Mouse (Mus musculus): ENCODE measurements at regions not wholly inside any gene's neighbourhood (a gene's known extent, or its start where the extent isn't known, plus 50 kb on each side); places are given as distances from the start of the nearest gene placed in this dataset.

DNA sequence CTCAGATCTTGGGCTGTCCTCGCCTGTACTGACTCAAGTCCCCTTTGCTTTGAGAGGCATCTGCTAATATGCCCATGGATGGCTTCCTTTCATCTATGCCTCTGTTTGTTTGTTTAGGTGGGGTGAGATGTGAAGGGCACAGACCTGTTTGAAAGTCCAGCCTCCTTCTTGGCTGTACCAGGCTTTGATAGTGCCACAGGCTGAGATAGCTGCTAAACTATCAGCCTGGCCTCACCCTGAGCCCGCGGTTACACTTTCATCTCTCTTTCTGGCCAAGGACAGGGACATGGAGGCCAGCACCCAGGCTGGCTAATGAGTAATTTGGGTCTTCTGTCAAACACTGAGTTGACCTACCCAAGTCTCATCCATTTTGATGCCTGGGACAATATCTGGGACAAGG lies 105.0 kb upstream of the Parp11 start:
- DNase-seq (ENCODE audit: low read depth, low spot score) = no peak

DNA sequence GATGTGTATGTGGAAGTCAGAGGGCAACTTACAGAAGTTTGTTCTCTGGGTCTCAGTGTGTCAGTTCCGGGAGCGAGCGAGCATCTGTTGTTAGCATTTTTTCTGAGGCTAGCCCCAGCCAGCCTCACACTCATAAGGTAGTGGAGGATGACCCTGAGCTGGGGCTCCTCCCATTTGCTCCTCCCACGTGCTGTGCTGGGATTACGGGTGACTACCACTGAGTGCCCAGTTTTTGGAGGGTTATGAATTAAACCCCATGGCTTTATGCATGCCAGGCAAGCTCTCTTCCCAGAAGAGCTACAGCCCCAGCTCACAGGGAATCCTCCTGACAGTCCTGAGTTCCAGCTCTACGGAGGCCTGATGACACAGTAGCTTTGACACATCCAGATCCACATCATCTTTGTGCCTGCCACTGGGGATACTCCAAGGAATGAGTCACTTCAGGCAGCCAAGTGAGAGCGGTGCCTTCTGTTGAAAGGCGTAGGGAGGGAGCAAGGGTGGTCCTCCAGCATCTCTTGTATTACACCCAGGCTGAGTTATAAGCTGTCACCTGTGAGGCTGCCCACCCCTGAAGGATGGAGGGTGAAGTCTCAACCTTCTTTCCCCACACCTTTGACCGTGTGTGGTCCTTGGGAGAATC lies 97.8 kb upstream of the Parp11 start:
- no peak for DNase-seq (ENCODE audit: low read depth, low spot score)

GRCm38 (mm10) chr6:127349479-127350110 lies 97.0 kb upstream of the Parp11 start:
- no peak for DNase-seq (ENCODE audit: low read depth, low spot score)

GRCm38 (mm10) chr6:127351691-127352090 lies 94.9 kb upstream of the Parp11 start:
- no peak for DNase-seq (ENCODE audit: low read depth, low spot score)

DNA sequence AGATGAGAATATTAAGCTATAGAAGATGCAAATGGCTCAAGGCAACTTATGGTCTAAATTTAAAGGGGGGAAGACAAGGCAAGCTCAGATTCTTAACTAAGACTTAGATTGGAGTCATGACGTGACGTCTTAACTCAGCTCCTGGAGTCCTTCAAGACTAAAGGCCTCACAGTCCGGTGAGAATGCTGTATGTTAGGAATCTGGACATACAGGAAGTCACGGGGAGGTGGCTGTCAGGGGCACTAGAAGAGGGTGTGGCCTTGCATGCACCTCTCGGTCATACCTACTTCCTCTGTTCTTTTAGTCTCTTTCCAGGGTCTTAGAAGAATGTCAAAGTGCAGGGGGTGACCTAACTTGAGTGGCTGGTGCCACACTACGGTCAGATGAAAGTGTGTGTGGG lies 91.5 kb upstream of the Parp11 start:
- no peak for DNase-seq (ENCODE audit: low read depth, low spot score)

DNA sequence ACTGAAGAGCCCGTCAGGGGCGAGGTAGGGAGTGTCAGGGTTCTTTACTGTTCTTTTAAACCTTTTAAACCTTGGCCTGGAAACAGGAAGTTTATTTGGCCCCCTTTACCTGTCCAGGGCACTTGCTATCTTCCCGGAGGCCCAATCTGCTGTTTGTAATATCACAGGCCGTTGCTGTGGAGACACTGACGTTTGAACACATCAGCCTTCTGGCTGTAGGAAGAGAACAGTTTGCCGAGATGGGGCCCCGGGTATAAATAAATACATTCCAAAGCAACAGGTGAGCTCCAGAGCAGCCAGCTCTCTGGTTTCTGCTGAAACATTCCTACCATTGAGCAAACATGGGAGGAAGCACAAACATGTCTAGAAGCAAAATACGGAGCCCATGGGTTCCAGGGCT lies 90.2 kb upstream of the Parp11 start:
- DNase-seq (ENCODE audit: low read depth, low spot score) = no peak

- DNase-seq (ENCODE audit: low read depth, low spot score) = no peak
These were observed 87.8 kb upstream of the Parp11 start for GRCm38 (mm10) chr6:127358805-127359204.

DNA sequence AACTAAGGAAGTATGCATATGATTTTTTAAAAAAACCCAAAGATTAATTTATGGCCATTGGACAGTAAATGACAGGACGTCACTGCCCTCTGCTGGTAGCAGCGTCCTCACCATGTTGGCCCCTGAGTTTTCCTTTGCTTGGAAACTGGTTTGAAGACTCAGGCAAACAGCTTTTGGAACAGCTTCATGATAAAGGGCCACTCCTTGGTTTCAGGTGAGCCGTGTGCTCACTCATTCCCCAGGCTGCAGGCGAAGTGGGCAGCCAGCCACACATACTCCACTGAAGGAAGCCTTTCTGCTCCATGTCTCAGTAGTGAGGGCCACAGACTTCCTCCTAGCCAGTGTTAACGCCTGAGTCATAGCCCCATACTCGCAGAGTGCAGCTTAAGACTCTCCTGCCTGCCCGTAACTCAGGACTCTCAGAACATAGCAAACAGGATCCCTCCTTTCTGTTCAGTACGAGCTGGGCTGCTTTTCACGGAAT lies 87.2 kb upstream of the Parp11 start:
- DNase-seq (ENCODE audit: low read depth, low spot score) = no peak

DNA sequence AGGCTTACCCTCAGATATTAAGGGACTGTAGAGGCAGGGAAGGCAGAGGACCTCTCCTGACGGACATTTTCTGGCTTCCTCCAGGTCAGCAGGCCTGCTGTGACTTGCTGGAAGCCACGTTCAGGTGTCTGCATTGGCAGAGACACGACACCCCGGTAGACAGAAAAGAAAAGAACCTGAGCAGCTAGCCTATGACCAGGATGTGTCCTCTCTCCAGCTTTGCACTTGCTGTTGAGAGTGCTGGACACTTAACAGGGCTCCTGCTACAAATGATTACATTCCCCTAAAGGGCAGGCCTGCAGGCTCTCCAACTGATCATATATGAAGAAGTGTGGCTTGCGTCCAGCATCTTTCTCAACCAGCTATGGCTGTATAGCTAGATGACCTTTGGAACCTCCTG lies 84.5 kb upstream of the Parp11 start:
- no peak for DNase-seq (ENCODE audit: low read depth, low spot score)

DNA sequence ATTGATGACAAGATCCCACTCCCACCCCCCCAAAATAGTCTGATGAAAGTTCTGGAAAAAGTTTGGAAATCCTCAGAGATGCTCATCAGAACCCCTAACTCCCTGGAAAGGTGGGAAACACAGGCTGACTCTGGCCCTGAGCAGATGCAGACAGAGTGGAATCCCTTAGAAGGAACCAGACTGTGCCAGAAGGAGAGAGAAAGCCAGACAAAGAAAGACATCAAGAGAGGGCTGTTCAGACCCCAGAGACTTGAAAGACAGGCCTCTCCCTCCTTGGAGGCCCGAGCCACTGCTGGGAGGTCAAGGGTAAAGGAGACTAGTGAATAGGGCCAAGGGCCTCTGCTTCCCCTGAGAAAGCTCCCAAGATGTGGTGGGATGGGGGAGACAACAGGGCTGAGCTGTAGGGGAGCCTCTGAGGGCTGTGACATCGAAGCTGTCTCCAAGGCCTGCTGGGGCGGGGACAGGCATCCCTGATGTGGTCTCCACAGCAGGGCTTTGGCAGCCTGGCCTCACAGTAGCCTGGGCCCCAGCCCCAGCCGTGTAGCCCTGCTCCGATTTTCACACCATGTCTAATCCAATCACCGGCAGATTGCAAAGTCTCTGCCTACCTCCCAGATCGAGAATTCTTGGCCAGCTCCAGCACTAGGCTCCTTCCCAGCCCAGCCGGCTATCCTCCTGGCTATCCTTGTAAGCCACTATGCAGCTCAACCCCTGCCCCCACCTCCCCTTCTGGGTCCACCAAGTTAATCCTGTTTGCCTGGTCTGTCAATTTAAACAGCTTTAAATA lies 83.5 kb upstream of the Parp11 start:
- no peak for DNase-seq (ENCODE audit: low read depth, low spot score)

GRCm38 (mm10) chr6:127363871-127364590 lies 82.6 kb upstream of the Parp11 start:
- DNase-seq (ENCODE audit: low read depth, low spot score) = no peak

- DNase-seq (ENCODE audit: low read depth, low spot score) = no peak
These were observed 82.0 kb upstream of the Parp11 start for GRCm38 (mm10) chr6:127364591-127365187.

- DNase-seq (ENCODE audit: low read depth, low spot score) = no peak
These were observed 81.4 kb upstream of the Parp11 start for GRCm38 (mm10) chr6:127365246-127365645.

GRCm38 (mm10) chr6:127365651-127366050 lies 81.0 kb upstream of the Parp11 start:
- DNase-seq (ENCODE audit: low read depth, low spot score) = no peak

- no peak for DNase-seq (ENCODE audit: low read depth, low spot score)
These were observed 73.6 kb upstream of the Parp11 start for GRCm38 (mm10) chr6:127373052-127373451.

DNA sequence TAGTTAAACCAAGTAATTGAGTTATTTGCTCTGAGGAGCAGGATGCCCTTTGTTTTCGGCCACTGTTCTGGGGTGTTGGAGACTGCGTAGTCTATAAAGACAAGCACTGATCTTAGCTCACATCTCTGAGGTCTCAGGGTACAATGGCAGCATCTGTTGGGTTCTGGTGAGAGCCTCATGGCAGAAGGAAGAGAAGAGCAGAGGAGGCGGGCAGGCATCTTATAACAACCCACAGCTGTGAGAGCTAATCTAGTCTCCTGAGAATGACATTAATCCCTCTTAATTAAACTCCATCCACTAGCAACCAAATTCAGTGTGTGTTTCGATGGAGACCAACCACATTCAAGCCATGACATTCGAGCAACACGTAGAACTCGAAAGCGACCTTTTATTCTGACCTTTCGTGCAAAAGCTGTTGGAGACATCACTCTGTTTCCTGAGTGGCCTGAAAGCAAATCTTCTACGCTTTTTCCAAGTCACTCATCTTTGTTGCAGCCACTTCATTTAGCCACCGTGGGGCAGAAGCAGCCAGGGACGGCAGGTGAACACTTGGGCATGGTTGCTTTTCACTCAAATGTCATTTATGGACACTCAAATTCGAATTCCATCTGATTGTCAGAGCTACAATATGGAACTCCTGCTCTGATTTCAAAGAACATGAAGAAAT lies 72.7 kb upstream of the Parp11 start:
- DNase-seq (ENCODE audit: low read depth, low spot score) = no peak

GRCm38 (mm10) chr6:127374464-127375143 lies 72.0 kb upstream of the Parp11 start:
- no peak for DNase-seq (ENCODE audit: low read depth, low spot score)

DNA sequence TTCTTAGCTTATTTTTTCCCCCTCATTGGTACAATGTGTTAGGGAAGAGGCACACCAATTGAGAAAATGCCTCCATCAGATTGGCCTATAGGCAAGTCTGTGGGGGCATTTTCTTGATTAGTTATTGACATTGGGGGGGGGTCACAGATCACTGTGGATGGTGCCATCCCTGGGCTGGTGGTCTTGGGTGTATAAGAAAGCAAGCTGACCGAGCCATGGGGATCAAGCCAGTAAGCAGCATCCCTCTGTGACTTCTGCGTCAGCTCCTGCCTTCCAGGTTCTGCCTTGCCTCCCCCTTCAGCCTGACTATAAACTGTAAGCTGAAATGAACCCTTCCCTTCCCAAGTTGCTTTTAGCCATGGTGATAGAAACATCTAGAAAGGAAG lies 71.5 kb upstream of the Parp11 start:
- no peak for DNase-seq (ENCODE audit: low read depth, low spot score)

DNA sequence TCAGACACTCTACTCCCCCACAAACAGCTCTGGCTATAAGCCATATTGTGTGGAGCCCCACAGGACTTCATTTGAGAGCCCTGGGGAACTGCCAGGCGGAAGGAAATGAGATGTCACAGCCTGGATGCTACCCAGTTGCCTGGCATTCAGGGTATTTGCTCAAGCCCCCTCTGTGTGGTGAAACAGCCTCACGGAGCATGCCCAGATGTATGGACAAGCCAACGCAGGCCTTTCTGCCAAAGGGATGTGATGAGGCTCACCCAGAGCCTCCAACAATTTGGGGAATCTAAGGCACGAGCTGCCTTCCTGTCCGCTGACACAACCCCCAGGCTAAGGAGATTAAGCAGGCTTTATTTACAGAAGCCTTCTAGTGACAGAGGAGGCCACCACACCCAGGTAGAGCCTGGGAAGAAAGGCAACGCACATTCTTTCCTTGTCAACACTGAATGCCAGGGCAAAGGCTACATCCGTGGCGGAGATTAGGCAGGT lies 70.9 kb upstream of the Parp11 start:
- DNase-seq (ENCODE audit: low read depth, low spot score) = no peak

- no peak for DNase-seq (ENCODE audit: low read depth, low spot score)
These were observed 67.9 kb upstream of the Parp11 start for GRCm38 (mm10) chr6:127378701-127379100.
